Mouse (Mus musculus) embryo, embryonic 10.5 days (tissue): ENCODE results near the gene Stxbp6.
"Not testable (repeated sequence)": the region's sequence is repeated elsewhere in the genome, so short reads cannot be mapped to it uniquely, and the experiment has no call there.

ENCODE experiments used
- DNase-seq: peaks from one replicate; pipeline ENCODE4 v3.0.0-alpha.2; 2015; ENCODE audit warnings: low spot score

Stxbp6 gene

DNA sequence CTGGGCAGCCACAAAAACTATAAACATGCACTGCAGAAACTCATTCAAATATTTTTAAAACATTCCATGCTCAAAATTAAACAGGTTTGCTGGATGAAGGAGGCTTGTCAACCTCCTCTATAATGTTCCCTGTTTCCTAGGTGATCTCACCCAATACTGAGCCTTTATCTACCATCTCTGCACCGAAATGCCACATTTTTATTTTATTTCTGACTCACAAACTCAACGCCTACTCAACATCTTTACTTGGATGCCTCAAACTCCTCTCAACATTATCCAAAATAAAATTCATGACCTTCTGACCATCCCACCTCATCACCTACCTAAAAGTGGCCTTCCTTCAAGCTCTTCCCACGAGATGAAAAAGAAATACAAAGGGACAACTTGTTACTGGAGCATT, 18.1 kb downstream of the Stxbp6 start:
- no peak for DNase-seq

GRCm38 (mm10) chr12:45053319-45053718, 21.2 kb downstream of the Stxbp6 start:
- no peak for DNase-seq

- DNase-seq = no peak
Measured at GRCm38 (mm10) chr12:45052860-45053259, 21.6 kb downstream of the Stxbp6 start.

- no peak for DNase-seq
Measured at GRCm38 (mm10) chr12:45049894-45050293, 24.6 kb downstream of the Stxbp6 start.

DNA sequence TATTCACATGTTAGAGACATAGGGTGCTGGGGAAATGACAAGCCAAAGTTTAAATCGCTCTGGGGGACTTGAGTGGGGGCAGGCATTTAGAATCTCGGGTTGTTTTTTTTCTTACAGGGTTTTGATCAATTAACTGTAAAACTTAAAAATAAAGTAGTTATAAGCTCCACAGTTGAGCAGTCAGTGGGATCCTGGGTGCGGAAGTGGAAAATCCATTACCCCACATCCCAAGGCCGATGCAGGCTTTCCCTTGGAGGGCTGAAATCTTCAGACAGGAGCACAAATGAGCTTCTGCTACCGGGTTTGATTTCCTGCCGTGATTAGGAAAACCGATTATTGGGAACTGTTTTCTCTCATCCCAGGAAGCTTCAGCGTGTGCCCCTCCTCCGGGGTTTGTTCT, 26.8 kb downstream of the Stxbp6 start:
- DNase-seq = not testable (repeated sequence)

DNA sequence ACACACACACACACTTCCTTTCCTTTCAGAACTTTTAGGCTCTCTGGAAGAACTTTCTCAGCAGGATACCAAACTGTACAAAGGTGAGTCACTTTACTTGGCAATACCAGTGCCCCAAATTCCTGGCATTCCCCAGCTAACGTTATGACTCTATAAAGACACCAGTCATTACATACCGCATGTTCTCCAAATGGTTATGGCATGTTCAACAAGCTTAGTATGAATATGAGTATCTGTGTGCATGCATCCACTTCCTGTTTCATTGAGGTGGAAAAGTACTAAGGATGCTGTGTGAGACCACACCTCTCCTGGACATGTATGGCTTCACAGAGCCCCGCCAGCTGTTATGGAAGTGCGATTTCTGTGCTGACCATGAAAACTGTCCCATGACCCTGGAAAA, 27.3 kb downstream of the Stxbp6 start:
- DNase-seq = no peak

DNA sequence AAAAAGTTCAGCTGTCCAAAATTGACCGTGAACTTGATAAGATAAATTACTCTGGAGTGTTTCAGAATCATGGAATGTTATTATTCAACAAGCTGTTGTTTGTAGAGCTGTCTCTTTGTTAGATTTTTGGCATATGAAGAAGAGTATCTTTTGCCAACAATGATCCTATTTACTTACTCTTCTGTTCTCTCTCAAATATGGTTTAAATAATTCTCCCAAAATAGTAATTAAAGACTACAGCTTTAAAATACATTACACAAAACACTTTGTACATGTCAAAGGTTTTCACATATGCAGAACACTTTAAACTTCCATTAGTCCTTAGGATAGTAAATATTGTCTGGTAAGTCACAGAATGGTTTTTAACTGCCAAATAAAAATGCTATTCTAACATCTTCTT, 29.9 kb downstream of the Stxbp6 start:
- DNase-seq = no peak

GRCm38 (mm10) chr12:45042591-45043091, 31.9 kb downstream of the Stxbp6 start:
- DNase-seq = no peak

DNA sequence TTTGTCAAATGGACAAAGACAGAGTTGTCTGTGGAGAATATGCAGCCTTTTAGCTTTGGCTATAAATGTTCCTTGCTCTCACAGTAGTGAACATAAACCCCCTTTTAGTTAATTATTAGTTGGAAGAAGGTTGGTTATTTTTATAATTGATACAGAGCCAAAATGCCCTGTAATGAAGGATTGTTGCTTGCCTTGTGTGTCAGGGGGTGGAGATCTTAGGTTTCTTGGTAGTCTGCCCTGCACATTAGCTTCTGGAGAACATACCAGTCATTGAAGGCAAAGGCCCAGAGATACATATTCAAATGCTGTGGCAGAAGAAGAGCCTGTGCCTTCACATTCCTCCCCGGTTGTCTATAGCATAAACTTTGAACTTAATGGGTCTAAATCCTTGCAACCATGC, 37.0 kb downstream of the Stxbp6 start:
- DNase-seq = no peak

GRCm38 (mm10) chr12:45037091-45037490, 37.4 kb downstream of the Stxbp6 start:
- DNase-seq = no peak

GRCm38 (mm10) chr12:45030681-45031080, 43.8 kb downstream of the Stxbp6 start:
- no peak for DNase-seq

- DNase-seq = no peak
Measured at GRCm38 (mm10) chr12:45026347-45026746, 48.2 kb downstream of the Stxbp6 start.

DNA sequence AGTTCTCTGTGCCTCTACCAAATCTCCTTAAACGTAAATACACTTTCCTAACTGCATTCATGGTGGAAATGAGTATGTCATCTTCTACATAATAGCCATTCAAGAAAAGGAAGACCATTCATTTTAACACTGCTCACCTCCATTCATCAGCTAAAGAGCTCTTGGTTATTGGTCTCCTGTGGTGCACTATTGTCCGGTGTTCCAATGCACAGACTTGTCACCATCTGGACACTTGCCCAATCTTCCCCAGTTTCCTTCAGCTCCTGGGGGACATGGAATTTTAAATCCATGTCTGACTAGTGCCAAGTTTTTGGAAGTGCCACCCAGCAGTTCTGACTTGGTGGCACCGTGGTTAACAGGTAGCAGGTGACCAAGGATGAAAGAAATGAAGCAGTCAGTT, 54.5 kb downstream of the Stxbp6 start:
- DNase-seq = no peak

- no peak for DNase-seq
Measured at GRCm38 (mm10) chr12:45019059-45019822, 55.3 kb downstream of the Stxbp6 start.

GRCm38 (mm10) chr12:45013246-45013756, 61.2 kb downstream of the Stxbp6 start:
- DNase-seq = peak; percentile 39

- no peak for DNase-seq
Measured at GRCm38 (mm10) chr12:45011436-45012089, 62.9 kb downstream of the Stxbp6 start.

GRCm38 (mm10) chr12:45011006-45011405, 63.5 kb downstream of the Stxbp6 start:
- no peak for DNase-seq

- DNase-seq = no peak
Measured at GRCm38 (mm10) chr12:45009984-45010611, 64.4 kb downstream of the Stxbp6 start.

GRCm38 (mm10) chr12:45006569-45006968, 67.9 kb downstream of the Stxbp6 start:
- DNase-seq = no peak

DNA sequence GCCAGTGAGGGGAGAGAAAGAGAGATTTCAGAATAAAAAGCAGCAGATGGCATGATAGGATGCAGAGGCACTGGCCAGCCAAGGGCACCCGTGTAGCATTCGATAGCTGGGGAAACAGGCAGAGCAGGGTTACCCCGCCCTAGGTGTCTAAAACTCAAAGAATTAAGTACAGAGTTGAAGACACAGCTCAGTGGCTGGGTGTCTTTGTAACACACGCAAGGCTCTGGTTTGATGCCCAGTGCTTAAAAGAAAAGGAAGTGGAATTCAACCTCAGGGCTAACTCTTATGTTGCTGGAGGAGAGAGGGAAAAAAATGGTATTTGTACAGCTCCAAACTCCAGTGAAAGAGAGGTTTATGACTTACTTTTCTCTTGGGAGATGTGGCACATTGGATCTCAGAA, 68.5 kb downstream of the Stxbp6 start:
- no peak for DNase-seq

- DNase-seq = no peak
Measured at GRCm38 (mm10) chr12:45001996-45002395, 72.5 kb downstream of the Stxbp6 start.

- no peak for DNase-seq
Measured at GRCm38 (mm10) chr12:44997422-44997821, 77.1 kb downstream of the Stxbp6 start.

GRCm38 (mm10) chr12:44996897-44997296, 77.6 kb downstream of the Stxbp6 start:
- DNase-seq = no peak
